Mouse (Mus musculus) gastrocnemius, postnatal 10 days (tissue): ENCODE data around the gene Ube4b. TPM values are rescaled to one million over a fixed set of nuclear protein-coding genes. Genes with fewer than 3 reads are reported as not detected.
"Not testable (repeated sequence)": the region's sequence is repeated elsewhere in the genome, so short reads cannot be mapped to it uniquely, and the experiment has no call there.

Source experiments
- DNase-seq: peaks from one replicate; pipeline ENCODE4 v3.0.0; 2021; ENCODE audit warnings: mixed read lengths
- long read RNA-seq, 2 experiments: library from polyadenylated mRNA; stranded (forward); transcript quantifications; one replicate each; pipeline ENCODE4 v2.0.0; 2021
- total RNA-seq, 2 experiments: library from RNA; stranded (reverse); gene quantifications; 2 replicates each; pipeline ENCODE4 v1.2.3; 2021

Gene Ube4b
- 10 to 100 TPM; 45.4 to 49.7 TPM for total RNA-seq
- long read RNA-seq, experiment 1, full-length matches to known transcripts = 6 of 21 reads
- long read RNA-seq, experiment 1, partial matches to known transcripts = 5 of 21 reads
- long read RNA-seq, experiment 1, other reads (novel, unspliced or antisense) = 10 of 21 reads
- long read RNA-seq, experiment 2, full-length matches to known transcripts = 9 of 27 reads
- long read RNA-seq, experiment 2, partial matches to known transcripts = 11 of 27 reads
- long read RNA-seq, experiment 2, other reads (novel, unspliced or antisense) = 7 of 27 reads

DNA sequence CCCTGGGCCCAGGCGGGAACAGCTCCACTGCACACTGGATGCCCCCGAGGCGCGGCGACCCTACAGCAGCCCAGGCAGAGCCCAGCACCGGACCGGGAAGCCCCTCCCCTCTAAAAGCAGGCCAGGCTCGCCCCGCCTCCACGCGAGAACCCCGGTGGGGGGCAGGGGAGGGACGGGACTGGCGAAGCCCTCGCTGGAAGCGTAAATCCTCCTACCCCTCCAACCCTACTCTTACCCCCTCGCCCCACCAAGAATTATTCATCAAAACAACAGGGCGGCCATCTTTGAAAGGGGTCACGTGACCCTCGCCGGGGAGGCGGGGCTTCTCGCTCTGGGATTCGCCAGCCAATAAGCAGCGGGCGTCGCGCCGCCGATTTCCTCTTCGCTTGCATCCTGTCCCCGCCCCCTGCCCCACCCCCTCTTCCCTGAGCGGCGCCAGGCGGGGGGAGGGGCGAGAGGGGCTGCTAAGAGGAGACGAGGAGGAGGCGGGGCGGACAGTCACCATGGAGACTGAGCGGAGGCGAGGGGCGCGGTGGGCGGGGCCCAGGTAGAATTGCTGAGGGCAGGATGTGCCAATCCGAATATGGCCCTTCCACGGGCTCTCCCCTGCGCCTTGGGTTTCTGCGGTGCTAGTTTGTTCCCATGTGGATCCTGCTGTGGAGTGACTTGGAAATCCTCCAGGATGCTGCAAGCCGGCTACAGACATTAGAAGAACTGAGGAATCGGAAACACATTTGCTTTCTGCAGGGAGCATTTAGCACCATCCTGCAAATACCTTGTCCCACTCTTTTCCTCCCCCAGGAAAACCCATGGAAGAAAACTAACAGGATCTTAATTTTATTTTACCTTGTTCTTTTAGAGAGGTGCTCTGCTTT is at the start of gene Ube4b:
Gene Ube4b, minus strand, starts transcription at position 425 of the 875 bp plus-strand sequence.
- peak; percentile 98 for DNase-seq

DNA sequence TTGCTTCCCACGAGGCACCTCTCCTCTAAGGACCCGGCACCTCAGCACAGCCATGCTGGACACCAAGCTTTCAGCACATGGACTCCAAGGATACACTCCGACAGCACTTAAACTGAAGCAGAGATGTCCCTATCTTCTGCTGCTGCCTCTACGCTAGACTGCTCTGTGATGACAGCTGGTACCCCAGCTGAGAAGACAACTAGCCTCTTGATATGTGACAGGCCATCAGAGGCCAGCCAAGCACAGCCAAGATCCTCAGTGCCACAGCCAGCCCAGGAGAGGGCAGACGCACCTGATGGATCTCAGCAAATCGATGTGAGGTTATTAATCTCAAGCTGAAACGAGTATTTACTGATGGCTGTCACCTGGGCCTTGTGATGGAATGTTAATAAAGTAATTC is 48.5 kb upstream of the Ube4b start:
- no peak for DNase-seq

DNA sequence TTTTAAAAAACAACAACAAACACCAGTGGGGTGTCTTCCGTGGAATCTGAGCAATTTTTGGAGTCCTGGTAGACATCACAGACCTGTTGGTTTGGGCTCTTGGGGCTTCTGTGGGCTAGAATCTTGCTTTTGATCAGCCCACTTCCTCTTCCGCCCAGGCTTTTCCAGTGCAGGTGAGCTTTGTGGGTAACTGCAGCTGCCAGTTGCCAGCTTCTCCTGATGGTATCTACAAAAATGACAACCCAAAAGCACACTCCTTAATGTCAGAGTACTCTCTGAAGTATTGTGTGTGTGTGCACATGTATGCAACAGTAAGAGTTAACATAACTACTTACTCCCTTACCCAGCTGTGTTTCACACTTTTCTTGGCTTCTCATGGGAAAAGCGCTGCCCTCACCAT is 43.0 kb upstream of the Ube4b start:
- no peak for DNase-seq

DNA sequence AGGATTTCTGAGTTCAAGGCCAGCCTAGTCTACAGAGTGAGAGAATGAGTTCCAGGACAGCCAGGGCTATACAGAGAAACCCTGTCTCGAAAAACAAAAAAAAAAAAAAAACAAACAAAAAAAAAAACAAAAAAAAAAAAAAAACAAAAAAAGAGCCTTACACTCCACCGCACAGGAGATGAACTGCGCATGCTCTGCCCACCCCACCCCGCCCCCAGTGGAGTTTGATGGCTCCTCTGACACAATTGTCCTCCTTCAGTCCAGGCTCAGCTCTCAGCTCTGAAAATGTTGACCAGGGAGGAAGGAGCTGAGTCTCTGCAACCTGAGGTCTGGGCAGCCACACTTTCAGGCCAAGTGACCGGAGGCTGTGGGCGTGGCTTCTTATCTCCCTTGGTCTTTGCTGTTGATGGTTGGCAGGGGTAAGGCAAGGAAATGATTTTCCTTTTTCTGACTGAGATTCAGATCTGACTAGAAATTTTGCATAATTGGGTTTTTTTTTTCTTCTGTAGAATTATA is 36.9 kb upstream of the Ube4b start:
- DNase-seq = no peak

DNA sequence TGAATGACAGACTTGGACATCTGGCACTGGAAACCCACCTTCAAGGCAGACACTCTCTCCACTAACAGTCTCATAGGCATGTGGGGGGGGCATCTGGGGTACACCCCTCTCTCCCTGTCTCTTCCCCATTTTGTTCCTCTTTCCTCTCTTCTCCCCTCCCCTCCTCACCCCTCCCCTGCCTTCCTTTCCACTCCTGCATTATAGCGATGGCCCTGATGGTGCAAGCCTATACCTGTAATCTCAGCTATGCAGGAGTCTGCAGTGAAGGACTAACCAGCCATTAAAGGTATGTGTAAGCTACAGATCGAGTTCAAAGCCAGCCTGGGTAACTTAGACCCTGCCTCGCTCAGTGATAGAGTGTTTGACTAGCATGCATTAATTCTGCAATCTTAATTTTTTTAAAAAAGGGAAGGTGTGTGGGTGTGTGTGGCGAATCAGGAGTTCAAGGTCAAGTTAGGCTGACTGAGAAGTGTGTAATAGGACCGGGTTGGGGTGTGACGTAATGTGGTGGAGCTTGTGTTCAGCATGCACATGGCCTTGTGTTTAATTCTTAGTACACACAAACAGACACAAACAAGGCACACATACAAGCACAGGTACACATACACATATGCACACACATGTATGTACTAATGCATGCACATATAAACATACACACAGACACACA is 35.9 kb upstream of the Ube4b start:
- no peak for DNase-seq

DNA sequence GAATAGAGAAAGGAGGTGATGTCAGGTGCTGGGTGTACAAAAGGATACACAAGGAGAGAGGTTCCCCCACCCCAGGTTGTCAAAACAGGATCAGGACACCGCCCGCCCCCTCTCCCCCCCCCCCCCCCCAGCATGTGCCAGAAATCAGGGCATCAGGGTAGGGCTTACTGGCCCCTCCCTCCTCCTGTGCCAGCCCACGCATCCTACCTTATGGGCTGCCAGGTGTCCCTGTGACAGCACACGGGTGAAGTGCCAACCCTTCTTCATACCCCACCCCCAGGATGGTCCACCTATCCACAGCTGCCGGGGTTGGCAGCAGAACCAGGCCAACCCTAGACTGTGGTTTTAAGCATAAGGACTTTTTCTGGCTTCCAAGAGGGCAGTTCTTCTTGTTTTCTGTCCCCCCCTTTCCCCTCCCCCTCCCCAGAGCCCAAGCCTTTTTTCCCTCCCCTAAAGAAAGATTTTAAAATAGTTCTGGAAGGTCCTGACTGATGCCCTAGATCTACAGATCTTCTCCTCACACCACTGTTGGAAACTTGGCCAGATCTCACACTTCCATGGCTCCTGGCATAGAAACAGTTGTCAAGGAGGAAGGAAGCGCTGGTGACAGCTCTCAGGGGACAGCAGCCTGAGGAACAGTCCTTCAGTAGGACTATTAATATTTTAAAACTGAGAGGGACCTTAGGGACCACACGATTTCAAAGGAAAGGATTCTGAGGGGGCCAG is 35.2 kb upstream of the Ube4b start:
- no peak for DNase-seq

DNA sequence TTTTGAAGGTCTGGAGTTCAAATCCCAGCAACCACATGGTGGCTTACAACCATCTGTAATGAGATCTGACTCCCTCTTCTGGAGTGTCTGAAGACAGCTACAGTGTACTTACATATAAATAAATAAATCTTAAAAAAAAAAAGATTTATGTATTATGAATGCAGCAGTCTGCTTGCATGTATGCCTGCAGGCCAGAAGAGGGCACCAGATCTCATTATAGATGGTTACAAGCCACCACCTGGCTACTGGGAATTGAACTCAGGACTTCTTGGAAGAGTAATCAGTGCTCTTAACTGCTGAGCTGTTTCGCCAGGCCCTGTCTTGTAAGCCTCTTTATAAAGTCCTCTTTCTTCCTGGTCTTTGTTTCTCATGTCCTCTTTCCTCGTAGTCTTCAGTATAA is 33.9 kb upstream of the Ube4b start:
- not testable (repeated sequence) for DNase-seq

DNA sequence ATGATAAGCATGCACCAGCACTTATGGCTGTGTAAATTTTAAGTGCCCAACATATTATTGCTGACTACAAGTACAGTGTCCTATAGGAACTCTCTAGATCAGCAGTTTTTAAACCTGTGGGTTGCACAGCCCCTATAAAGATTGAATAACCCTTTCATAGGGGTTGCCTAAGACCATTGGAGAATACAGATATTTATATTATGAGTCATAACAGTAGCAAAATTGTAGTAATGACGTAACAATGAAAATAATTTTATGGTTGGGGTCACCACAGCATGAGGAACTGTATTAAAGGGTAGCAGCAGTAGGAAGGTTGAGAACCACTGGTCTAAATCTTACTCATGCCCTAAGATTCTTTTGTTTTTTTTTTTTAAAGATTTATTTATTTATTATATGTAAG is 32.9 kb upstream of the Ube4b start:
- no peak for DNase-seq

DNA sequence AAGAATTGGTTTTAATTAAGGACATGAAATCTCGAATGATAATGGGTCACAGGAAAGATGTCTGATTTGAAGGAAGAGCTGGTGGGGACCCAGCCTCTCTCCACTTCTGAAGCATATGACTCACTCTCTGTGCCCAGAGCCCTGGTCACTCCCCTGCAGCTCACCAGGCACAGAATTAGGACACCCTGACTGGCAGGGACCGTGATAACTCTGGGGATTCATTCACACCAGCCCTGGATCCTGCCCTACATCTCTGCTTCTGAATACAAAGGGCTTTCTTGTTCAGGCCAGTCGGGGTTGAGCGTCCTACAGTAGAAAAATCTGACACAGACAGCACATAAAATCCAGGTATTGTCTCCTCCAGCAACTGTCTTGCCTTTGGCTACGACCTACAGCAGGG is 32.0 kb upstream of the Ube4b start:
- DNase-seq = no peak

DNA sequence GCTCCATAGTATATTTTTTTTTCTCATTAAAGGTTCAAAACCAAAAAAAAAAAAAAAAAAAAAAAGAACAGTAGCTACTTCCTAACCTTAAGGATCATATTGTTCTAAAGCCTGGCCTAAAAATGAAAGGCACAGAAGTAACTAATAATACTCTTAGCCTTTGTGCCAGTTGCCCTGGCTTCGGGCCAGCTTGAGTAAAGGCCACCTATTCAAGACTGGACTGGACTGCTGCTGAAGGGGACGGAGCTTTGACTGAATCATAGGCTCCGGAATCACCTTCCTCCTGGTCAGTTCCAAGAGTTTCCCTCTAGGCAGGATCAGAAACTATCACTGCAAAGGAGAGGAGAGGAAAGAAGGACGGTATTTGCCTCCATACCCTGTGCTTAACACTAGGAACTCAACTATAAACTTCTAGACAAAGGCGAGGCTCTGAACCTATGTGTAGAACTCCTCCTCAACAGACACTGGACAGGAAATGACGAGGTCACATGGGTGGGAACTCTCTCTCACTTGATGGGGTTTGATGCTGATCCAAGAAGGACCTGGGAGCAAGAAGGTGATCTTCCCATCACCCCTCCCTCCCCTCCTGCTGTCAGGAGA is 31.4 kb upstream of the Ube4b start:
- DNase-seq = peak; percentile 26

DNA sequence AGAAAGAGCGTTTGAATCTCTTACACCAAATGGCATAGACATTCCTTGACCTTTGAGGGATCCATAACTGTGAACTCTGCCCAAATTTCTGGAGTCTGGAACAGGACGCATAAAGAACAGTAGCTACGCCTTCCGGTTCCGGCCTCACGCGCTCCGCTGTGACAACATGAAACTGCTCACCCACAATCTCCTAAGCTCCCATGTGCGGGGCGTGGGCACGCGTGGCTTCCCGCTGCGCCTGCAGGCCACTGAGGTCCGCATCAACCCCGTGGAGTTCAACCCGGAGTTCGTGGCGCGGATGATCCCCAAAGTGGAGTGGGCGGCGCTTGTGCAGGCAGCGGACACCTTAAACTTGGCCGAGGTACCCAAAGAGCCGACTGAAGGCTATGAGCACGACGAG is 30.6 kb upstream of the Ube4b start:
- DNase-seq = not testable (repeated sequence)

DNA sequence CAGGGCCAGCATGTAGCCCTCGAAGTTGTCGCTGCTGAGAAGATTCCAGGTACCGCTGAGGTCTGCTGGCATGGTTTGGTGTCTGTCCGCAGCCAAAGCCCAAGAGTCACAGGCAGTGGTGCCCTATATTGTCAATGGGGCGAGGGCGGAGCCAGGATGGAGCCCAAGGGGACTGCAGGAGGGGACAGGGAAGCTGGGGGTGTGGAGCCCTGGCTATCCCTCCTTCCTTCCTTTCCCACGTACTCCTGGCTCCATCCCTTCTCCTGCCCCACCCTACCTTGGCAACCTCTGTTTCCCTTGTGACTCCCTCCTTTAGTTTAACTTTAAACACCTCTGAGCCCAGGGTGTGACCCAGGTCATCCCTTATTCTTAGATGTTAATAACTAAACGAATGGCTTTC is 28.3 kb upstream of the Ube4b start, which contains the start of gene Rbp7:
Gene Rbp7, minus strand, starts transcription at position 100 of the 400 bp plus-strand sequence.
- DNase-seq = no peak

DNA sequence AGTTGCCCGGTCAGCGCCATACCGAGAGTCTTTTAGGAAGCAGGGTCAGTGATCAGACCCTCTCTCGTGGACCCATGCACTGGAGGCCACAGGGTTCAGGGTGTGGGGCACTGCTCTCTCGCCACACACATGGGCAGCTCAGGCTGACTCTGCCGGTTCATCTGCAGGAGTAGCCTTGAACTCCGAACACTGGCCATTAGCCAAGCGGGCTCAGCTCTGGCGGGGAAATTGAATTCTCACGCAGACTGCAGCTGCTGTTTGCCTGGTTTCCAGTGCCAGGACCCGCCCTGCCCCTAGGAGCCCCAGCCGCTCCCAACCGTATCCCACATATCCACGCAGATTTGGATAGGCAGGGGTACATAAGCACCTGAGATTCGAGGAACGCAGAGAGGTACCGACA is 27.7 kb upstream of the Ube4b start:
- peak; percentile 47 for DNase-seq

DNA sequence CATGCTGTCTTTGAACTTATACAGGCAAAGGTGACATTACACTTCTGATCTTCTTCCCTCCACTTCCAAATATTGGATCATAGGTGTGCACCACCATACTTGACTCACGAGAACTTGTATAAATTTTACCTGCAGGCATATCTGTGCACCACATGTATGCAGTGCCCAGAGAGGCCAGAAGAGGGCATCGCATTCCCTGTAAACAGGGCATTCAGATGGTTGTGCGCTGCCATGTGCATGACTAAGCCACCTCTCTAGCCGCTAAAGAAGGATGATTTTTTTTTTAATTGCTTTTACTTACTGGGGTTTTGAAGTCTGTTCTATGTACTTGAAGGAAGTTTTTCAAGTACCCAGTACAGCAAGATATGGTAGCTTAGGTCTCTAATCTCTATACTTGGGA is 27.1 kb upstream of the Ube4b start:
- peak; percentile 34 for DNase-seq

DNA sequence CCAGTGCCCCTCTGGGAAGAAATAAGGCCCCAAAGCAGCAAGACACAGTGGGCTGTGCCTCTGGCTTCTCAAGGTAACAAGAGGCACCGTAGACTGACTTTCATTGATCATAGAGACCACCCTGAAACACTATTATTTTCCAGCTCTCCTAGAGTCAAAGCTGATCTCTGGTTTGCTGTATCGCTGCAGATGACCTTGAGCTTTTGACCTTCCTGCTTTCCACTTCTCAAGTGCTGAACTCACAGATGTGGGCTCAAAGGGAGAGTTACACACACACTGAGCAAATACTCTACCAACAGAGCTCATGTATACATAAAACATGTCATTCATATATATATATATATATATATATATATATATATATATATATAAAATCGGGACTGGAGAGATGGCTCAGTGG is 24.1 kb upstream of the Ube4b start:
- no peak for DNase-seq

DNA sequence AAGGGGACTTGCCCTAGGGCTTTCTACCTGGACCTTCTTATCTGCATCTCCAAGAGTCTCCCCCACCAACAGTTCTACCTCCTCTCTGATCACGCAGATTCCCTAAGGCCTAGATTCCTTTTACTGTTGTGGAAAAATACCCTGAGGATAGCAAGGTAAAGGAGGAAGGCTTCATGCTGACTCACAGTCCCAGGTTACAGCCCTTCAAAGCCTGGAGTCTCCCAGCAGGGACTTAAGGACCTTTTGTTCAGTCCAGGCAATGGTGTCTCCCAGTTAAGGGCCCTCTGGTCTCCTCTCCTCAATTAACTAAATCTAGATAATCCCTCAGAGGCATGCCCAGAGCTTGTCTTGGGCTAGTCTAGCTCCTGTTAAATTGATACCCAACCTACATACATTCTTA is 19.8 kb upstream of the Ube4b start:
- DNase-seq = no peak

DNA sequence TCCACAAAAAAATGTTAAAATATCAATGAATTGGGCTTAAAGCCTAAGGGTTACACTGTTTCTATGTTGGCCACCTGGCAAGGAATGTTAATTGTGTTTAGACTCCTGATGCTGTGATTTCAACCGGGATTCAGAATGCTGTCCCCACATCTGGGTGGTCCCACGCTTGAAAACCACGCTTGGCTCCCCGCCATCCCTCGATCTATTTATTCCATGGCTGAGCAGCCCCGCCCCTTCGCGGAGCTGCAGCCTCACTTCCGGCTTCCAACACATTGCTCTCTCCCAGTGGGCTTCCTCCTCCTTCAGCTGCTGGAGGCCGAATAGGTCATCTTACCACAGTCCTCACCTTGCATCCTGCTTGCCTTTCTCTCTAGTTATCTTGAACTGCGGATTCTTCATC is 19.3 kb upstream of the Ube4b start:
- DNase-seq = peak; percentile 60

DNA sequence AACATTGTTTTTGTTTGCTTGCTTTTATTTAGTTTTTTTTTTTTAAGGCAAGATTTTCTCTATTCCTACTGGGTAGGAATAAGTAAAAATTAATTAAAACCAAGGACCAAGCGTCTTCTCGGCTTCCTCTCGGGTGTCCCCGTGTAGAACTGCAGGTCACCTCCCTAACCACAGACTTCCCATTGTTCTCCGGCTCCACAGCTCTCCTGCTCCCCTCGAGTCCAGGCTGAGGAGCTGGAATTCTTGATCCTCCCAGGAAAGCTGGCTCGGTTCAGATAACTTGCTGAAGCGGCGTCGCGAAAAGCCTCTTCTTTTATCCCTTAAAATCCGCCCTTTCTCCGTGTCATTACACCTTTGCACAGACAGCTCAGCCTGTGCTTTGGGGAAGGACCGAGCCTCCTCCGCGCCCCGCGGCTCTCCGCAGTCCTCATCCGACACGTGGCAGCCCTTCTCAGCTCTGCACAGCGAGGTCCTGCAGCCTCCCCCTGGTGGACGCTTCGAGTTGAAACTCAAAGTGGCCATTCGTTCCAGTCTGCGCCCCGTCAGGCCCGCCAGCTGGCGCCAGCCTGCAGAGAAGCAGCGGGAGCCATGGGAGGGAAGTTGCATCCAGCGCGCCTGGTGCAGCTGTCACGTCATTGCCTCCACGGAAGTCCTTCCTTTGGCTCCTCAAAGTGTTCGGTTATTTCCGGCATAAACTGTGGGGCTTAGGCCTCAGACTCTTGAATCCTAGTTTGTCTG is 18.6 kb upstream of the Ube4b start:
- DNase-seq = peak; percentile 89

DNA sequence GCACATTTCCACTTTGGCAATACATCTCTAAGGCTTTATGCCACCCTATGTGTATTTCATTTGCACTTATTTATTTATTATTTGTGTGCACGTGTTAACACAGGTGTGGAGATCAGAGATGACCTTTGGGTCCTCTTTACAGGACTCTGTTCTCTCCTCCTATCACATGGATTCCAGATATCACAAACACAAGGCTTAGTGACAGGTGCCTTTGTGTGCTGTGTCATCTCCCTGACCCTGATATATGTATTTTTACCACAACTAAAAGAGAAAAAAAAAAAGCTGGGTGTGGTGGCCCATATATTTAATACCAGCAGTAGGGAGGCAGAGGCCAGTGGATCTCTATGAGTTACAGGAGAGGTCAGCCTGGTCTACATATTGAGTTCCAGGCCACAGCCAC is 17.9 kb upstream of the Ube4b start:
- no peak for DNase-seq

DNA sequence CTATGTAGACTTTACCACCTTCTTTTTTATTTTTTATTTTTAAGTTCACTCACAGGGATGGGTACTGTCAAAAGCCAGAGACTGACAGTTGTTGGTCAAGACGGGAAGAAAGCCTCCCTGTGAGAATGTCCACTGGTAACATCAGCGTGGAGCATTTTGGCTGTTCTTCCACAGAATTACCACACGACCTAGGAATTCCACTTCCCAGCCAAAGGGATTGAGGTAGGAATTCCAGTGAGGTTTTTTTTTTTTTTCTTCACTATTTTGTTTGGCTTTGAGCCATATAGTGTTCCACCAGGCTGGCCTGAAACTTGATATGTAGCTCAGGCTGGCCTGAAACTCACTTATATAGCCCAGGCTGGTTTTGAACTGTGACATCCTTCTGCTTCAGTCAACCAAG is 15.9 kb upstream of the Ube4b start:
- DNase-seq = no peak

DNA sequence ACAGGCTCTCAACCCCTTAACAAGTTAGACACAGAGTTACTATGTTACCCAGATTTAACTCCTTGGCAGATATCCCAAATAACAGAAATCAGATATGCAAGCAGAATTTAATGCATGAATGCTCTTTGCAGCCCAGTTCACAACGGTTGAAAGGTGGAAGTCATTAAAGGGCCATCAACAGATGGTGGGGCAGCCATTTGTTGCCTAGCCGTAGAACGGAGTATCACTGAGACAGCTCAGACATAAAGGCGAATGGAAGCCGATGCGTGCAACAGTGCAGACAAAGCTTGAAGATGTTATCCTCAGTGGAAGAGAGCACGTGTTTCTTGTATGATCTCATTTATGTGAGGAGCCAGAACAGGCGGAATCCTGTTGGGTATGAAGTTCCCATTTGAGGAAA is 14.0 kb upstream of the Ube4b start:
- no peak for DNase-seq
